Mouse (Mus musculus) testis, postnatal 10 days (tissue): ENCODE results near the gene Prkn.

Experiments used
- DNase-seq: peaks from one replicate; pipeline ENCODE4 v3.0.0; 2021; ENCODE audit warnings: low spot score

Prkn gene

DNA sequence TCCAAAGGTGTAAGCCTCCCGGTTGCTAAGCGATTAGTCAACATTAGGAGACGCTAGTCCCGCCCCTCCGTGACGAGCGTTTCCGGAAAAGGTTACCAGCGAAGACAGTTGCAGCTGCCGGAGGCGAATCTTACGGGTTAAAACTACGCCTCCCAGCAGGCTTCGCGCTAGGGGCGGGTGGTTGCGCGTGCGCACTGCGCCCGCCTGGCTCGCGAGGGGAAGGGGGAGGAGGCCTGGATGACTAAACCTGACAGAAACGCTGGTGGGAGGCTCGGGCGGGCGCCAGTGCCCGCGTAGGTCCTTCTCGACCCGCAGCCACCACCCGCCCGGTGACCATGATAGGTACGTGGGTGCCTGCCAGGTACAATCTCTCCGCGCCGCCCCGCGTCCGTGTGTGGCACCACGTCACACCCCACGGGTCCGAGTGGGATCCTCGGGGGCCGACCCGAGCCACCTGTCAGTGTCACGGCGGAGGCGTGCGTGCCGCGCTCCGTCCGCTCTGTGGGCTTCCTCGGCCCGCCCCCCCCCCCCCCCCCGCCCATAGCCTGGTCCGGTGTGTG lies at the start of gene Prkn, which contains the start of gene Pacrg:
Gene Prkn (plus strand): TSS at position 237 of the 560 bp plus-strand sequence.
Gene Pacrg (minus strand): TSS at position 164 of the 560 bp plus-strand sequence.
- DNase-seq: peak; percentile 97

DNA sequence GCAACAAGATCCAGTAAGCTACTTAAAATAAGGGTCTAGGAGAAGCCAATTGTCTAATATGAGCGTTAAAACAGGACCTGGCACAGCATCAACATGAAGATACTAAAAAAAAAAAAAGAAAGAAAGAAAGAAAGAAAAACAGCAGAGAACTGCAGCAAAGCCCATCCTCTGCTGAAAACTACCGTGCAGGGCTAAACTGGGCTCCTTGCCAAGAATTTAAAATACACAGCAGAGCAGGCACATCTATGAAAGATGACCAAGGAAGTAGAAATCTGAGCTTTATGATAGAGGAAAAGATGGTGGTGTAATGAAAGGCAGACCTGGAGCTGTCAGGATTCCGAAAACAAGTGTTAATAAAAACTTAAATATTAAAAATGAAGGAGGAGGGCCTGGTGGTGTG lies 48.5 kb upstream of the Prkn start:
- no peak for DNase-seq

DNA sequence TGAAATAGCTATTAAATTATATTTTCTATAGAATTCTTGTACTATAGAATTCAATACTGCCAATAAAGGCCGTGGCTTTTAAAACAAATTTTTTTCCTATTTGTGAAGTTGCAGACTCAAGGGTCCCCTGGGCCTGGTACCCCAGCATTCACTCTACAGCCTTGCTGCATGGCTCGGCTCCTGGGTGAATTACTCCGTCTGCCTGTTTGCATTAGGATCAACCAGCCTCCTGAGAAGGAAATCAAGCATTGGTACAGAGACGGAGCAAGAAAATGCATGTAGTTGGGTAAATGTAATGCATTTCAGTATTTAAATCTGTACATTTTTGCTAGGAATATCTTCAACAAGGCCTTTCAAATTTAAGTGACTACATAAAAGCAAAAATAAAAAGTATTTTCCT lies 33.5 kb upstream of the Prkn start:
- no peak for DNase-seq

DNA sequence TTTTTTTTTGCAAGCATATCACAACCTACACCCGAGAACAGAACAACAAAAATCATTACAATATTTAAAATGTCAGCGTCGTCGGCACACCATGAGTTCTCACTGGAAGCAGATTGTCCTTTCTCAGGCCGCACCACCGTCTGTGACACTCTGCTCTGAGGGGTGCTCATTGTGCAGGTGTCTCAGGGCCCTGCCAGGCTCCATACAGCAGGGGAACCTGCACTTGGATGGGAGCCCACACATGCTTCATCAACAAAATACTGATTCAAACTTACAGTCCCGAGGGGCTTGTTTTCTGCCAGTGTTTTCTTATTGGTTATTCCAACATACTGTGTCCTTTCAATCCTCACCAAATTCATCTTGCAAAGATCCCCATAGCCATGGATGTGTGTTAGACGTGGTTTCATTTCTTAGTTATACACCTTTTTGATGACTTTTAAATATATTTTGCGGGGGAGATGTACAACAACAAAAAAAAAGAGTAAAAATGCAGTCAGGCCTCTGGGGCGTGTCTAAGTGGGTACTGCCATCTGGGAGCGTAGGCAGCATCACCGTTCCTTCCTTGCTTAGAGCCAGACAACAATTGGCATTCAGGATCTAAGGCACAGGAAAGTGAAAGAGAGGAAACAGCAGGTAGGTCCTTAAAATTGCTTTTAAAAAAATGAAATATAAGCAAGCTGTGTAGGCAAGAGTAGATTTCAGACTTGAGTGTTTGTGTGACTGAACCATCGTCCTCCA lies 32.8 kb upstream of the Prkn start:
- no peak for DNase-seq

DNA sequence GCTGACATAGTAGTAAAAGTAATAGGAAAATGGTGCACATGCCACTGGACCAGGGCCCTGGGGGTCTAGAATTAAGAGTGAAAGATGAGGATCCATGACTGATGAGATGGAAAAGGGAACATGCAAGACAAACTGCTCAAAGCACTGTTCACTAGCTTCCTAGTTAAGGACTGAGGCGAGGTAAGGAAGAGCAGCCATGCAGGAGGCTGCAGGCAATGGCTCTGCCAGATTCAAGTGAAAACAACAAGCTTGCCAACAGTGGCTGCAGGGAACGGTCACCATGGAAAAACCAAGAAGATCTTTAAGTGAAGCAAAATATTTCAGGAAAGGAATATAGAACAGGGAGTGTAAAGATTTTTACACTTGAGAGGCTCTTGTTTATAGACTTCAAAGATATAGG lies 31.6 kb upstream of the Prkn start:
- DNase-seq: no peak

DNA sequence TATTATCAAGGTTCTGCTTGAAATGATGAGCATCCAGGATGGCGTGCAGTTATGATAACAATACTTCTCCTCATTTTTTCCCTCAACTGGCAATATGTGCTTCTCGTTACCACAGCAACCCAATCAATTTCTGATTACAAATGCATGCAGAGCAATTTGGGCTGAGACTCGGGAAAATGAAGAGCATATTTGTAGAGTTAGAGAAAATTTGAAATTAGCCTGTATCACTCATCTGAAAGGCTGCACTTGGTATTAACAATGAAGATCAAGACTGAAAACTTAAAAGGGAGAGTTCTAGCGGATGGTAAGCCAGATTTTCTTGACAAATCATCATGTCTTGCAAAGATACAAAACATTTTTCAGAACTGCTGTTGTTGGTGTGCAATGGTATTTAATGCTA lies 21.2 kb upstream of the Prkn start:
- DNase-seq: no peak

DNA sequence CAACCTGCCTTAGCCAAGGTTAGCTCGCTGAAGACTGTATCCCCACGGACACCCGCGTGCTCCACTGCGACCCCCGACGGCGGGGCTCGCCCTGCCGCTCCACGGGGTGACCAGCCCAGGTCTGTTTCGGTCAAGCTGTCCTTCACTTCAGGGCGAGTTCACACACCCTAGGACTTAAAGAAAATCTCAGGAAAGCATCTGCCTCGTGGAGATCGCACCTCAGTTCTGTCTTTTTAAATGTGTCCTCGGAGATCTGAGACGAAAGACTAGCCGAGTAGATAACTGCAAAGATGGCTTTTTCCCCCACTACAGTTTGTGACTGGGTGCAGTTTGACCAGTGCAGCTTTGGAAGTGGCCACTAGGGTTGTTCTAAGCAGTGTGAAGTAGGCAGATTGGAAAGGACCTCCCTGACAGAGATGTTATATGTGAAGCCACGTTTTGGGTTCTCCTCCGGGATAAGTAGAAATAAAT lies 582 bp downstream of the Prkn start:
- DNase-seq: peak; percentile 63

DNA sequence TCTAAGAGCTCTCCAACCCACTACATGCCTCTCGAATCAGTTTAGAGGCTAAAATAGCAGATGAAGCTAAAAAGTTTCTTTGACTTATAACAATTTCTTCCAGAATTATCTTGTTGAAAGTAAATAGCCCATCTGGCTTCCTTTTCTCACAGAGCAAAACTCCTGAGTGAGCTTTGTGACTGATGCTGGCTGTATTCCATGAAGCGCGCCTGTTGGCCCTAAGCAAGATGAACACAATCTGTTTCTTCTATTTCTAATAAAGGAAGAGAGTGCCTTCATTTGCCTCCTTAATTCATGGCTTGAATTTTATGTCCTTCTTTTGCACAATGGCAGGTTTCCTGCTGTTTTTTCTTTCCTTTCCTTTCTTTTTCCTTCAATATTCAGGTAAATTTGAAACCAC lies 14.0 kb downstream of the Prkn start:
- DNase-seq: no peak

DNA sequence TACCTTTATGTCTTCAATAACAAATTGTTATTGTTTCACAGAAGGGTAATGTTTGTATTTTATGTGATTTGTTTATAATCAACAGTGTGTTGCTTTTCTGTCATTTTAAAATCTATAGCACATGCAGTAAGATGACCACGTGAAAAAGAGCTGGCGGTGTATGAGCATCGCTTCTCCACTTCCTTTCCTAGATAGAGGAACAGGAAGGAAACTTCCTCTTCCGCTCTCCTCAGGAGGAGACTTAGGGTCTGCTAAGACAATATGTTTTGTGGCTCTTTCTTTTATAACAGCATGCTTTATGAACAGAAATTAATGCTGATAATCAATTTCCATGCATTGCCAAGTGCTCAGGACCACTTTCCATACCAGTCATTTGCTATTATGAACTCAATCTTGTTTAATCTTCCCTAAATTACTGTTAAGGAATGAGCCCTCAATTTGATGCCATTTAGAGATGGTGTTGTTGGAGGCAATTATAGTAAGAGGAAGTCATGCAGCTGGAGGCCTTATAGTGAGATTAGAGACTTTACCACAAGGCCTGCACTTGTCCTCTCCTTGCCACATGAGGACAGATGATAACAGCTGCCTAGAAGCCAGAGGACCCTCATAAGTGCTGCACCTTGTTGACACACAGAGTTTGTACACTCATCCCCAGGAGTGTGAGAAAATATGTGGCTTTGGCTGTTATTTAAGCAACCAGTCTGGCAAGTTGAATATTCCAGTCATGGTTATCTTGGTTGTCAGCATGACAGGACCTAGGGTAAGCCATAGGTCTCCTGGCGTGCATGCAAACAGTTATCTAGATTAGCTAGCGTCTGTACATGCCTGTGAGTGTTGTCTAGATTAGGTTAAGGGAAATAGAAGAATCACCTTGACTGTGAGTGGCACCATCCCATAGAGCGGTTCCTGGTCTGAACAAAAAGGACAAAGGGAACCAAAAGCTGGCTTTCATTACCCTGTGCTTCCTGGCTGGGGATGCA lies 34.3 kb downstream of the Prkn start:
- DNase-seq: no peak

DNA sequence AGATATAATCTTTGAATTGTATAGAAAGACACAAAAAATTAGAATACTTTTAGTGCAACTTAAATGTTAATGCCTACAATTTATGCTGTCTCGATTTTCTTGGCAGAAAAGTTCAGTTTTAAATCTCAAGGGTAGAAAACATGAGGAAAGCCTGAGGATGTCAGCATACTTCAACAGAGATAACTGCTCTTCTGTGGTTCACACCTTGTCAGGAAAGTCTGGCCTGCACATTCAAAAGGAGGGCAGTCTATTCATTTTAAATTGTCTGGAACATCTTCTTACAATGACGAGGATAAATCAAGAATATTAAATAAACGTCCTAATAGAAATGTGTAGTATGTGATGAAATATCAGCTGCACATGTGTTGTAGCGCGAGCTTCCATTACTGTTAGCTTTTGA lies 38.8 kb downstream of the Prkn start:
- DNase-seq: no peak

DNA sequence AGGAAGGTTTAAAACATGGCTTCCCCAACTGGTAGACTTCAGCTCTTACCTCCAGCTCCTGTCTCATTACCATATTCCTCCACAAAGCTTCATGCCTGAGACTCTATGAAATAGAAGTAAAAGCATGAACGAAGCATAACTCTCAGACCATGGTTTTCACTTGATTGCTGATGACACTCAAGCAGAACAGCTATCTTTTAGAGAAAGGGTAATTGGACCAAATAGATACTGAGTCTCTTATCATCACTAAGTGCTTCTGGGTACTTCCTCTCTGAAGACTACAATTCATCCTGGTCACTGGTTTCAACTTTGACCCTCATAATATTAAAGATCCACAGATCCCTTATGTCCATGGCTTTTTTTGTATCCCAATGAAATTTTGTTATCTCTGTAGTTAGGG lies 42.1 kb downstream of the Prkn start:
- no peak for DNase-seq

DNA sequence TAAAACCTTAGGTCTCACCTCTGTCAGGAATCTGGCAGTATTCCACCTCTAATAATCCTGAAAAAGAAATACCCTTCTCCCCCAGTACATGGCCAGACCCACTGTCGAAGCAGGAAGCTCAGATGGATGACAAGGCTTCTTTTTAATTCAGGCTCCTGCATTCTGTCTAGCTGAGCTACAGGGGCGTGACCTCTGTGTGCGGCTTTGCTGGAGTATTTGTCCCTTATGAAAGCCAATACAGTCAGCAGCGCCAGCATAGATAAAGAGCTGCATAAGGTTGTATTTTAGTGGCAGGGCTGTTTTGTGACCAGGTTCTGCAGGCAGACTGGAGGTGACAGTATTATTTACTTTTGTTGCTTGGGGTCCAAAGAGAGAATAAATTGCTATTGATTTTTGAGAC lies 47.7 kb downstream of the Prkn start:
- DNase-seq: no peak

DNA sequence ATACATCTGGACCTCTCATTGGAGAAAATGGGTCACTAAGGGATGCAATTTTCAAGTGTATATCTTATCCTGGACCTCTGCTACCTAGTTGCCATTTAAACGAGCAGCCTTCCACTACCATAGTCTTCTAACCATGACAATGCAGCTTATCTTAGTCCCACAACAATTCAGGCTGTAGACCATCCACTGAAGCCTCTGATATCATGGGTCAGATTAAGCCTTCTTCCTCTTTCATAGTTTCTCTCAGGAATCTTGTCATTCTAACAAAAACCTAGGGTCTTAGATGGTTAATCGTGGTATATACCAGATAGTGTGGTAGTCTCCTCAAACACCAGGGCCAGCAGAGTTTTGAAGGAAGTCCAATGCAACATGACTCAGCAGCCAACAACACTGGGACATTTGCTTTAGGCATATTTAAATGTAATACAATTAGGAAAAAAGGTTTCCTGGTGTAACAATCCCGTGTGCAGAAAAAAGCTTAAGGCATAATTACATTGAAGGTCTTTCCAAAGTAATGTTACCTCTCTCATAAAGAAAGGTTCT lies 61.6 kb downstream of the Prkn start:
- no peak for DNase-seq

DNA sequence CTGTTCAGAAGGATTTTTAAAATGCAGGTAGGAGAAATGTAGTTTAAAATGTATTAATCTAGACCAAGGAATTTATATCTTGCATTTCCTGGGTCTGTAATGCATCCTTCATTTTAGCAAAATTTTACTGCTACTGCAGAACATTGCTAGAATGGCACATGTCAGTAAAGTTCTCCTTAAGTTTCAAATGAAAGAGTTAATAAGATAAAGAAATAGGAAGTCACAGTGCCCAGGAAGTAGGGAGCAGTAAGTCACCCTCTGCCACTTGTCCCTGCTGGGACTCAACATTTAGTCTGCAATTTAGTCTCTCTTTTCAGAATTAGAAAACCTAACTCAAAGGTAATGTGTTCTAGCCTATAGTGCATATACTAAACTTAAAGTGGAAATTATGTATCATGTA lies 96.5 kb downstream of the Prkn start:
- no peak for DNase-seq

DNA sequence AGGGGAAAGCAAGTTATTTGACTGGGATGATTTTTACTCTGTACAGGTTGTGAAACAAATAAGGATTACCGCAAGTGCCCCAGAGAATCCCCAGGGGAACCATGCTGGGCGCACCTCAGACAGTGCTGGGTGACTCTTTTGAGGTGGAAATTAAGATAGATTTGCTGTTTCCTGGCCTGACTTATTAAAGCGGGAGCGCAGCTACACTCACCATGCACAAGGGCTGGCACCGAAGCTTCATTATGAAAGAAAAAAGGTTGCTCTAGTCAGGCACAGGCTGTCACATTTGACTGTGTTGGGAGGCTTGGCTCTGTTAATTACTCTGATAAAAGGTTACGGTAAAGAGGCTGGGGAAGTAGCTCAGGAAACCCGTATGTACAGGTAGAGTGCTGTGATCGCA lies 97.7 kb downstream of the Prkn start:
- DNase-seq: no peak

DNA sequence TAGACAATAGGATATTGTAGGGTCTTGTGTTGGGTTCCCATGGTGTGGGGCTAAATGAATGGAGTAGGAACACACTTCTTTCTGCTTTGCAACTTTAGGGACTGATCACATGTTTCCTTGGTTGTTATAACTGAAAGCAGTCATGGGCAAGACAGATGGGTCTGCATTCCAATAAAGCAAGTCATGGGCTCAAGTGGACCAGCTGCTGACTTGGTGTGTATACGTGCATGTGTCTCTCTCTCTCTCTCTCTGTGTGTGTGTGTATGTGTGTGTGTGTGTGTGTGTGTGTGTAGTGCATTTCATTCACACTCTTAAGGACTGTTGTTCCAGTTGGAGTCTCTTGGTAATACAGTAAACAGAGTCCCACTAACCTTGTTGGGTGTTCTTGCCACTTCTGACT lies 98.6 kb downstream of the Prkn start:
- DNase-seq: no peak

DNA sequence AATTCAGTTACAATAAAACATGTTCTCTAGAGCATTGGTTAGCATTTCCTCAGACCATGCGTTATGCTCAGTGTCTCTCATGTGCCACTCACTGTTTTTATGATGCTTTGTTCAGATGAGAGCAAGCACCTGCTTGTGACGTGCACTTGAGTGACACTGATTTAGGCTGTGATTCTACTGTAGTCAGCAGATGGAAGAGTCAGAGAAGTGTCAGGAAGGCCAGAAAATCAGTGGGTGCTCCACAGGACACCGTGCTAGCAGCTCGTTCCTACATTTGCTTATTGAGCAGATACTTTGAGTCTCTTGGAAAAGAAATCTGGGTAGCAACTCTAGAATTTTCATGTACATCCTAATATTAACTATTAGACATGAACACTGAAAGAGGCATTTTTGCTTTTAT lies 106.4 kb downstream of the Prkn start:
- DNase-seq: no peak

DNA sequence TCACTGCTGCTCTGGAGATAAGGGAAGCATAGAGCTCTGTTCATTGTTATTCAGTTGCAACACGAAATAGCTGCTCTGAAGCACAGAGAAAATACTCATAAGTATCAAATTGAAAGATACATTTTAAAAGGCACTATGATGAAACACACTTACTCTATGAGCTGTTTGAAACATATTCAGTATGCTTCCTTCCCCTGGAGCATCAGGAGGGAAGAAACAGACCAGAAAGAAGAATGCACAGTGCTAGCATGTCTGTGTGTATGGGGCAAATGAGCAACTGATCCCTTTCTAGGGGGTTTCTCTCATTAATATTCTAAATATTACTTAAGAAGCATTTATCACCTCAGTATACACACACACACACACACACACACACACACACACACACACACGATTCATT lies 107.4 kb downstream of the Prkn start:
- no peak for DNase-seq

DNA sequence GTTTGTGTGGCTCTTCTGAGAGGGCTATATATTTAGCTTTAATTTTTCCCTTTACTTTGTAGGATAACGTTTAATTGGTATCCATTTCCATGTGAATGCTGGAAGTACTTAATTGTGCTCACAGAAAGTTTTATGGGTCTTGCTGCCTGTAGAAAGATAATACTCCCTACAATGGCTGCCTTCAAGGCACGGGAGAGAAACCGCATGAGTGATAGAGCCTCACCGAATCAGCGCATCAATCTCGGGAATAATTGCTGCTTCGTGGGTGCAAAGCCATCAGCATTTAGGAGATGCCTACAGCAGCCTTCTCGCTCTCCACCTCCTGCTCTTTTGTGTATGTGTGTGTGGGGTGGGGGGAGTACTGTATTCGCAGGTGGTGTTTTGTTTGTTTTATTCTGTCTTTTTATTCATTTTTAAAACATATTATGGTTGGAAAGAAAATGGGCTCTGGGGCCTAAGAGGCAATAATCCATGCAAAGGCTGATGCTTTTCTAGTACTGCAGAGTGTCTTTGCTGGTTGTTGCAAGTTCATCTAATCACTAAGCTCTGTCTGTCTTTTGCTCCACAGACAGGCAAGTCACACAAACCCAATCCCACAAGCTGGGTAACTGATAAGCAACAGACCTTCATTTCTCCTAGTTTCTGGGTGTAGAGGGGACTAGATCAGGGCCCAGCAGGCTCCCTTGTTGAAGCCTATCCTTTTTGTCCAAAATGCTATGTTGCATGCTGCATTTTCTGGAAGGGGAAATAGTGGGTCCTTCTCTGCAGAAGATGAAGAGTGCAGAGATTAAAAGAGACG lies 119.1 kb downstream of the Prkn start:
- DNase-seq: no peak

DNA sequence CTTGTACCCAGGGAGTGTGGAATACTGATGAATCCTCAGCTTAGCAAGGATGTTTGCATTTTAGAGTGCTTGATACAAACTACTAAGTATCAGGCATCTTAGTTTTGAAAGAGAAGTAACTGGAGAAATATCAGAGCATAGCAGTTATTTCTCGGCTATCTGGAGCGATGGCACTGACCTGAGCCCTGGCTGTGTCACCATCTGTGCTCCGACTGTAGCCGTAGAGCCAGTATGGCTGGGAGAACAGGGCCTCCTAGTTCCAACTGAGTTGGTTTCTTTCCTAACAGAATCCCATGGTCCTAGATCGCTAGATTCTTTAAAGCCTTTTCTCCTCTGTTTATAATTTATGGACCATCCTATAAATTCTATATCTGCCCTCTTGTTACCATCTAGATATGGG lies 122.0 kb downstream of the Prkn start:
- no peak for DNase-seq

DNA sequence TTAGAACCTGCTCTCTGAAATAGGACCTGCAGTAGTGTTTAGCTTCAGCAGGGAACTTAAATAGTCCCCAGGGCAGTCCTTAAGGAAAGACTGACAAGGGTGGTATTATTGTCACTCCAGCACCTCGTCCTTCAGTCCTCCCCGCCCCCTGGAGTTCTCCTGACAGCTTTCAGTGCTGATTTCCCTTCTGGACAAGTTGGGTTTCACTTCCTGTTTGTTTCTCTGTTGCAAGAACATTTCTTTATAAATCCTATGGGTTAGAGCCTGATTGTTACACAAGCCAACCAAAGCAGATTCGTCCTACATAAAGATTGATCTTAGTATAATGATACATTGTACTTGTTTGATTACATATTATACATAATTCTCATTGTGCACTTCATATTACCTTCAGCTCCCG lies 142.0 kb downstream of the Prkn start:
- DNase-seq: no peak

DNA sequence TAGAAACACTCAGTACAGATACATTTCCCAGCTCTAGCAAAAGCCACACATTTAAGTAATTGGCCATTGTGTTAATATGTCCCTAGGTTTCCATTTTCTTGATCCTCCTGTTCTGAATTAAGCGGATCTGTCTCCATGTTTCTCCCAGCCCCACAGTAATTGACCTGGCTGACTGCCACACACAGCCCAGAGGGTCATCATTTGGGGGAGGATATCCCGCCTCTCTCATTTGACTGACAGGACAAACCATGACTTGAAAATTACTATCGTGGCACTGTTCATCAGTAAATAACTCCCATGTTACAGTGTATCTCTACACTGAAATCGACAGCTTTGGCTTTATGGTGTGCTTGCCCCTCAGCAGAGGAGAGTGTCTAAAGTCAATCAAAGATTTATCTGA lies 146.9 kb downstream of the Prkn start:
- DNase-seq: no peak
